Mouse (Mus musculus): ENCODE data around the gene S100a5.

- no peak for TF ChIP-seq CTCF (conservative IDR thresholded peaks at IDR 0.05 in 1 of 2, IDR thresholded peaks at IDR 0.05 in 1 of 2; ENCODE audit: low read depth in 2 of 2, low read length in 2 of 2)
- no peak for TF ChIP-seq MAZ (IDR thresholded peaks at IDR 0.05; ENCODE audit: low read depth, low read length)
- no peak for TF ChIP-seq ETS1 (conservative IDR thresholded peaks at IDR 0.05; ENCODE audit: low read depth, low read length)
- TF ChIP-seq MAX (IDR thresholded peaks at IDR 0.05; ENCODE audit: low read length) = no peak
- no peak for TF ChIP-seq USF2 (conservative IDR thresholded peaks at IDR 0.05; ENCODE audit: low read depth, low read length)
- no peak for TF ChIP-seq POLR2A (IDR thresholded peaks at IDR 0.05; ENCODE audit: low read depth, low read length)
- TF ChIP-seq KAT2A (IDR thresholded peaks at IDR 0.05; ENCODE audit: insufficient replicate concordance, low read length) = no peak
- no peak for TF ChIP-seq SMC3 (IDR thresholded peaks at IDR 0.05; ENCODE audit: low read depth, low read length)
Observed at GRCm38 (mm10) chr3:90611494-90611893, 3.2 kb downstream of the S100a5 start.

All from CH12.LX (cell line).